Mouse (Mus musculus) megakaryocyte, embryonic 14.5 days (primary cell): ENCODE results near the gene Npr2.

Source experiments
- FLI1 ChIP-seq: IDR thresholded peaks from 2 replicates; pipeline ENCODE4 v1.6.1; 2012; ENCODE audit warnings: low read length, inconsistent platforms, mixed read lengths
- GATA1 ChIP-seq: IDR thresholded peaks from 3 replicates; pipeline ENCODE4 v1.6.1; 2012; ENCODE audit warnings: mixed read lengths, low read length, inconsistent platforms, borderline replicate concordance

GRCm38 (mm10) chr4:43598200-43598599 lies 33.5 kb upstream of the Npr2 start:
- no peak for TF ChIP-seq FLI1
- no peak for TF ChIP-seq GATA1
